Mouse (Mus musculus) small intestine, adult 2 months (tissue): Measurements from ENCODE around the gene Glg1.
"Not testable (repeated sequence)": the region's sequence is repeated elsewhere in the genome, so short reads cannot be mapped to it uniquely, and the experiment has no call there.

Experiments used
- CTCF ChIP-seq: fragments of 200-500 bp; IDR thresholded peaks from 2 replicates; pipeline ENCODE4 v1.5.1; 2012; ENCODE audit warnings: low read depth, mild to moderate bottlenecking, control low read depth, inconsistent platforms, low read length, moderate library complexity, mixed read lengths; ENCODE audit not compliant: insufficient replicate concordance, insufficient read length; ENCODE audit errors: extremely low read depth
- POLR2A ChIP-seq: fragments of 200-500 bp; IDR thresholded peaks from 2 replicates; pipeline ENCODE4 v1.6.1; 2012; ENCODE audit warnings: low read depth, mild to moderate bottlenecking, control low read depth, inconsistent platforms, low read length, moderate library complexity

DNA sequence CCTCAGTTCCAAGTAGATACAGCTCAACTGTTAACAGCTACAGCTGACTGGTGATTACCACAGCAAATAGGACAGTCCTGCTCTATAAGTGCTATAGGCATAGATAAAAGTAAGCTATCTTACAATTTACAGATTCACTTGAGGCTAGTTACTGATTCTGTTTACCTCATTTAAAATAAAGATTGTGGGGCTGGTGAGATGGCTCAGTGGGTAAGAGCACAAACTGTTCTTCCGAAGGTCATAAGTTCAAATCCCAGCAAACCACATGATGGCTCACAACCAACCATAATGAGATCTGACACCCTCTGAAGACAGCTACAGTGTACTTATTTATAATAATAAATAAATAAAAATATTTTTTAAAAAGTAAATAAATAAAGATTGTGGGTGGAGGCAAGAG is 12.2 kb downstream of the Glg1 start:
- not testable (repeated sequence) for TF ChIP-seq CTCF, POLR2A
